In the genomic region with DNA sequence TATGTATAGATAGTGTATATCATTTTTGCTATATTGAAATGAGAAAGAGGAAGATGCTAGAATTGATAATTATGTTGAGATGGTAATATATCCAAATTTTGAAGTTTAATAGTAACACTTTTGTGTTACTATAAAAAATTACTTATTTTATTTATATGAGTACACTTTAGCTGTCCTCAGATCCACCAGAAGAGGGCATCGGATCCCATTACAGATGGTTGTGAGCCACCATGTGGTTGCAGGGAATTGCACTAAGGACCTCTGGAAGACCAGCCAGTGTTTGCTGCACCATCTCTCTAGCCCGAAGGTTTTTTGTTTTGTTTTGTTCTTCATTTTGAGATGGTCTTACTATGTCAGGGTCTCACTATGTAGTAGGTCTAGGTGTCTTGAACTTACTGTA, we compare ENCODE assay signal across 13 mouse cellular contexts. TPM values are rescaled to one million over a fixed set of nuclear protein-coding genes. Genes with fewer than 3 reads are reported as not detected.
DNase-seq lines count a peak whose midpoint lies in the region; ATAC-seq and TF ChIP-seq lines count a peak whose summit lies in the region.
"Had no signal": no experiment of that assay in that cellular context is flagged by ENCODE, and none has a peak within 500 bp of the region (broad histone marks: within the 10 kb centered on the region; RNA-seq: fewer than 3 reads in every experiment).

No protein-coding gene starts in this region.

- no peak overlapping the region for H3K4me3 ChIP-seq in kidney, adult 2 months (ENCODE audit: insufficient read depth, low read depth, low read length)
- no peak overlapping the region for H3K4me3 ChIP-seq in stomach, postnatal 0 days (ENCODE audit: low read depth, low read length)
- H3K4me3 ChIP-seq: embryonic facial prominence, embryonic 13.5 days; heart, embryonic 13.5 days; liver, embryonic 15.5 days had no signal

- no peak overlapping the region for H3K27ac ChIP-seq in kidney, adult 2 months (ENCODE audit: insufficient read depth, low read depth, low read length)
- H3K27ac ChIP-seq in stomach, postnatal 0 days (replicated peaks): no peak overlapping the region
- H3K27ac ChIP-seq: embryonic facial prominence, embryonic 13.5 days; heart, embryonic 13.5 days; liver, embryonic 15.5 days had no signal

- TF ChIP-seq POLR2A in kidney, adult 2 months (IDR thresholded peaks at IDR 0.05; ENCODE audit: low read depth, low read length): no peak

- H3K4me2 ChIP-seq in stomach, postnatal 0 days (replicated peaks; ENCODE audit: low read depth): no peak overlapping the region
- H3K4me2 ChIP-seq: embryonic facial prominence, embryonic 13.5 days; heart, embryonic 13.5 days; liver, embryonic 15.5 days had no signal

- no peaks in the 10 kb centered on the region for H3K9me3 ChIP-seq in stomach, postnatal 0 days (ENCODE audit: control insufficient read depth, low read length)
- H3K9me3 ChIP-seq: embryonic facial prominence, embryonic 13.5 days; heart, embryonic 13.5 days; liver, embryonic 15.5 days had no signal

- ATAC-seq in stomach, postnatal 0 days (ENCODE audit: low FRiP score, low TSS enrichment): no peak
- ATAC-seq: inflammation-experienced regulatory T-cells, adult 6 months had no signal

- 96% methylated on average over 2 of the region's 2 CpGs for WGBS in kidney, adult 2 months
- WGBS in stomach, postnatal 0 days: 90% methylated on average over 2 of the region's 2 CpGs

- 0 out of 2 replicates have a peak, but pooled peaks have one; percentile 21 for TF ChIP-seq CTCF in kidney, adult 2 months (conservative IDR thresholded peaks at IDR 0.05; ENCODE audit: insufficient read depth, insufficient read length, low read depth, low read length)
- TF ChIP-seq CTCF in stomach, postnatal 0 days (IDR thresholded peaks at IDR 0.05; ENCODE audit: low read depth): peak; percentile 46

- peaks cover 2% of the 10 kb centered on the region; the same call in 1 of the 2 replicates for H3K36me3 ChIP-seq in kidney, adult 2 months (ENCODE audit: control insufficient read depth, insufficient read depth, low read length)
- peaks cover under 1% of the 10 kb centered on the region; the same call in 1 of the 2 replicates for H3K36me3 ChIP-seq in stomach, postnatal 0 days (ENCODE audit: control insufficient read depth, insufficient read depth, low read length)

- TF ChIP-seq EP300 in stomach, postnatal 0 days (optimal IDR thresholded peaks at IDR 0.05): no peak

- no peak for DNase-seq in kidney, adult 2 months
- DNase-seq in kidney, adult 8-10 months: no peak
- peak; percentile 21 for DNase-seq in lung, postnatal 36 days
- no peak for DNase-seq in lung, postnatal 4 days
- peak; percentile 47 for DNase-seq in ES-CJ7 (ENCODE audit: low read depth, low spot score)
- no peak for DNase-seq in stomach, postnatal 0 days (ENCODE audit: low spot score)
- DNase-seq in spleen, postnatal 14 days (ENCODE audit: low spot score in 2 of 2): no peak
- DNase-seq: cerebellum, adult 11-12 months; kidney, postnatal 25 days had no signal

- H3K4me1 ChIP-seq in kidney, adult 2 months (ENCODE audit: control insufficient read depth, insufficient read depth, low read length): no peaks in the 10 kb centered on the region
- H3K4me1 ChIP-seq in stomach, postnatal 0 days (replicated peaks; ENCODE audit: control insufficient read depth, insufficient read depth): no peaks in the 10 kb centered on the region
- H3K4me1 ChIP-seq: embryonic facial prominence, embryonic 13.5 days; heart, embryonic 13.5 days; liver, embryonic 15.5 days had no signal

- H3K9ac ChIP-seq in stomach, postnatal 0 days (ENCODE audit: low read length): no peak overlapping the region
- H3K9ac ChIP-seq: embryonic facial prominence, embryonic 13.5 days; heart, embryonic 13.5 days; liver, embryonic 15.5 days had no signal

- H3K27me3 ChIP-seq in kidney, adult 2 months (replicated peaks; ENCODE audit: control insufficient read depth, insufficient read depth, low read length): no peaks in the 10 kb centered on the region
- no peaks in the 10 kb centered on the region for H3K27me3 ChIP-seq in stomach, postnatal 0 days (ENCODE audit: control insufficient read depth, insufficient read depth, low read length)
- H3K27me3 ChIP-seq: embryonic facial prominence, embryonic 13.5 days; heart, embryonic 13.5 days; liver, embryonic 15.5 days had no signal

RNA-seq across cellular contexts. Expression of a gene that starts 20.0 kb away (rescaled TPM):
- 5.4 and 8.1 TPM in 2 replicates for polyA plus RNA-seq in kidney, adult 2 months (2012; rRNA removed)
- polyA plus RNA-seq in stomach, postnatal 0 days (2015; fragmentation: Nextera tagmentation; extraction: Ambion mirVana): 27.8 and 30.7 TPM in 2 replicates

RNA-seq across cellular contexts. Expression of a gene that starts 47.0 kb away (rescaled TPM):
- 39.7 and 60.9 TPM in 2 replicates for polyA plus RNA-seq in kidney, adult 2 months (2012; rRNA removed)
- 51.6 and 58.5 TPM in 2 replicates for polyA plus RNA-seq in stomach, postnatal 0 days (2015; fragmentation: Nextera tagmentation; extraction: Ambion mirVana)

RNA-seq across cellular contexts. Expression of a gene that starts 47.2 kb away (rescaled TPM):
- 0.06 TPM in 1 of 2 replicates, not detected in the other for polyA plus RNA-seq in kidney, adult 2 months (2012; rRNA removed)
- polyA plus RNA-seq in stomach, postnatal 0 days (2015; fragmentation: Nextera tagmentation; extraction: Ambion mirVana): 2.5 and 2.7 TPM in 2 replicates

Comparison
In these comparisons a context has a peak if more than half of its experiments do, and no peak if none do; other contexts are left out.
1. DNase-seq: peak in lung, postnatal 36 days (single experiment) and ES-CJ7 (single experiment); none in kidney, adult 2 months (single experiment), kidney, adult 8-10 months (0 of 2), lung, postnatal 4 days (0 of 2), stomach, postnatal 0 days (single experiment) and spleen, postnatal 14 days (0 of 2).